Mouse (Mus musculus): Measurements from ENCODE around the gene Dusp7. TPM values are rescaled to one million over a fixed set of nuclear protein-coding genes. Genes with fewer than 3 reads are reported as not detected.

The Dusp7 gene
- polyA plus RNA-seq, 1 experiment, result 8.9 TPM

GRCm38 (mm10) chr9:106356323-106356844 is 12.0 kb upstream of the Dusp7 start:
- Histone ChIP-seq H3ac (ENCODE audit: control insufficient read depth, insufficient read length) (no peak overlapping the region), H3K4me3 (no peak overlapping the region), H3K4me2 (ENCODE audit: low read depth) (no peak overlapping the region), H3K27me3 (ENCODE audit: control insufficient read depth, insufficient read depth, insufficient read length) (no peaks in the 10 kb centered on the region), H3K79me2 (ENCODE audit: control insufficient read depth, insufficient read depth) (no peaks in the 10 kb centered on the region), H3K36me3 (ENCODE audit: control insufficient read depth, insufficient read depth) (no peaks in the 10 kb centered on the region)
- no peak for TF ChIP-seq TCF12 (IDR thresholded peaks at IDR 0.05; ENCODE audit: insufficient read depth, poor library complexity, severe bottlenecking)
- no peak for TF ChIP-seq MAX (IDR thresholded peaks at IDR 0.05; ENCODE audit: low read depth)
- no peak for TF ChIP-seq MYOD1 (IDR thresholded peaks at IDR 0.05; ENCODE audit: control insufficient read depth in 1 of 3, insufficient read length in 2 of 3, low read depth in 2 of 3)
- TF ChIP-seq USF1 (IDR thresholded peaks at IDR 0.05; ENCODE audit: low read depth), result no peak
- TF ChIP-seq SRF (IDR thresholded peaks at IDR 0.05; ENCODE audit: control insufficient read depth, insufficient read length, low read depth), result no peak
- TF ChIP-seq MYOG (IDR thresholded peaks at IDR 0.05; ENCODE audit: control insufficient read depth in 1 of 3, insufficient read depth in 1 of 3, insufficient read length in 2 of 3, low read depth in 2 of 3), result no peak
- TF ChIP-seq POLR2A (IDR thresholded peaks at IDR 0.05; ENCODE audit: insufficient read length, low read depth), result no peak
- no peak for TF ChIP-seq TCF3 (IDR thresholded peaks at IDR 0.05; ENCODE audit: insufficient read length, low read depth)
- TF ChIP-seq POLR2AphosphoS2 (IDR thresholded peaks at IDR 0.05; ENCODE audit: insufficient read length, low read depth), result no peak
- no peak for TF ChIP-seq REST (IDR thresholded peaks at IDR 0.05; ENCODE audit: insufficient read depth, insufficient read length)
- no peak for TF ChIP-seq CEBPB (IDR thresholded peaks at IDR 0.05; ENCODE audit: insufficient read depth, poor library complexity, severe bottlenecking)
- TF ChIP-seq E2F4 (IDR thresholded peaks at IDR 0.05; ENCODE audit: insufficient read depth), result no peak

- Histone ChIP-seq H3K4me2 (ENCODE audit: low read depth) (no peak overlapping the region), H3K27me3 (ENCODE audit: control insufficient read depth, insufficient read depth, insufficient read length) (no peaks in the 10 kb centered on the region), H3K36me3 (ENCODE audit: control insufficient read depth, insufficient read depth) (no peaks in the 10 kb centered on the region), H3K79me2 (ENCODE audit: control insufficient read depth, insufficient read depth) (no peaks in the 10 kb centered on the region), H3K4me3 (no peak overlapping the region), H3ac (ENCODE audit: control insufficient read depth, insufficient read length) (no peak overlapping the region)
- TF ChIP-seq SRF (IDR thresholded peaks at IDR 0.05; ENCODE audit: control insufficient read depth, insufficient read length, low read depth) (no peak), POLR2AphosphoS2 (IDR thresholded peaks at IDR 0.05; ENCODE audit: insufficient read length, low read depth) (no peak), TCF12 (IDR thresholded peaks at IDR 0.05; ENCODE audit: insufficient read depth, poor library complexity, severe bottlenecking) (no peak), TCF3 (IDR thresholded peaks at IDR 0.05; ENCODE audit: insufficient read length, low read depth) (no peak), MYOD1 (IDR thresholded peaks at IDR 0.05; ENCODE audit: control insufficient read depth in 1 of 3, insufficient read length in 2 of 3, low read depth in 2 of 3) (no peak), CEBPB (IDR thresholded peaks at IDR 0.05; ENCODE audit: insufficient read depth, poor library complexity, severe bottlenecking) (no peak), USF1 (IDR thresholded peaks at IDR 0.05; ENCODE audit: low read depth) (no peak), E2F4 (IDR thresholded peaks at IDR 0.05; ENCODE audit: insufficient read depth) (no peak), POLR2A (IDR thresholded peaks at IDR 0.05; ENCODE audit: insufficient read length, low read depth) (no peak), MAX (IDR thresholded peaks at IDR 0.05; ENCODE audit: low read depth) (no peak), REST (IDR thresholded peaks at IDR 0.05; ENCODE audit: insufficient read depth, insufficient read length) (no peak), MYOG (IDR thresholded peaks at IDR 0.05; ENCODE audit: control insufficient read depth in 1 of 3, insufficient read depth in 1 of 3, insufficient read length in 2 of 3, low read depth in 2 of 3) (no peak)
Observed at GRCm38 (mm10) chr9:106357167-106357566, 11.3 kb upstream of the Dusp7 start.

GRCm38 (mm10) chr9:106359297-106359696 is 9.1 kb upstream of the Dusp7 start:
- no peak overlapping the region for H3ac ChIP-seq (ENCODE audit: control insufficient read depth, insufficient read length)

GRCm38 (mm10) chr9:106361140-106361539 is 7.3 kb upstream of the Dusp7 start:
- Histone ChIP-seq H3K27me3 (ENCODE audit: control insufficient read depth, insufficient read depth, insufficient read length) (no peaks in the 10 kb centered on the region), H3K79me2 (ENCODE audit: control insufficient read depth, insufficient read depth) (no peaks in the 10 kb centered on the region), H3K36me3 (ENCODE audit: control insufficient read depth, insufficient read depth) (no peaks in the 10 kb centered on the region), H3ac (ENCODE audit: control insufficient read depth, insufficient read length) (no peak overlapping the region), H3K4me3 (no peak overlapping the region), H3K4me2 (ENCODE audit: low read depth) (no peak overlapping the region)
- TF ChIP-seq POLR2AphosphoS2 (IDR thresholded peaks at IDR 0.05; ENCODE audit: insufficient read length, low read depth) (no peak), POLR2A (IDR thresholded peaks at IDR 0.05; ENCODE audit: insufficient read length, low read depth) (no peak), CEBPB (IDR thresholded peaks at IDR 0.05; ENCODE audit: insufficient read depth, poor library complexity, severe bottlenecking) (no peak), TCF12 (IDR thresholded peaks at IDR 0.05; ENCODE audit: insufficient read depth, poor library complexity, severe bottlenecking) (no peak)

More at GRCm38 (mm10) chr9:106359297-106359696, 9.1 kb upstream of the Dusp7 start:
- Histone ChIP-seq H3K36me3 (ENCODE audit: control insufficient read depth, insufficient read depth) (no peaks in the 10 kb centered on the region), H3K27me3 (ENCODE audit: control insufficient read depth, insufficient read depth, insufficient read length) (no peaks in the 10 kb centered on the region), H3K79me2 (ENCODE audit: control insufficient read depth, insufficient read depth) (no peaks in the 10 kb centered on the region), H3K4me3 (no peak overlapping the region), H3K4me2 (ENCODE audit: low read depth) (no peak overlapping the region)
- no peak for TF ChIP-seq SRF (IDR thresholded peaks at IDR 0.05; ENCODE audit: control insufficient read depth, insufficient read length, low read depth)
- no peak for TF ChIP-seq USF1 (IDR thresholded peaks at IDR 0.05; ENCODE audit: low read depth)
- TF ChIP-seq MYOD1 (IDR thresholded peaks at IDR 0.05; ENCODE audit: control insufficient read depth in 1 of 3, insufficient read length in 2 of 3, low read depth in 2 of 3), result no peak

- H3K4me3 ChIP-seq, result no peak overlapping the region
- no peaks in the 10 kb centered on the region for H3K36me3 ChIP-seq (ENCODE audit: control insufficient read depth, insufficient read depth)
- TF ChIP-seq USF1 (IDR thresholded peaks at IDR 0.05; ENCODE audit: low read depth), result no peak
- H3K79me2 ChIP-seq (ENCODE audit: control insufficient read depth, insufficient read depth), result peaks cover 11% of the 10 kb centered on the region
- H3ac ChIP-seq (ENCODE audit: control insufficient read depth, insufficient read length), result no peak overlapping the region
- H3K27me3 ChIP-seq (ENCODE audit: control insufficient read depth, insufficient read depth, insufficient read length), result no peaks in the 10 kb centered on the region
- H3K4me2 ChIP-seq (ENCODE audit: low read depth), result no peak overlapping the region
Observed at GRCm38 (mm10) chr9:106365333-106365732, 3.1 kb upstream of the Dusp7 start.

Measured in myocyte (in vitro differentiated cells).